Mouse (Mus musculus): Measurements from ENCODE around the gene Pdk1. TPM values are rescaled to one million over a fixed set of nuclear protein-coding genes. Genes with fewer than 3 reads are reported as not detected.

Gene Pdk1
- total and polyA plus RNA-seq, 3 experiments: 12.2 to 56.1 TPM; not detected in 1

DNA sequence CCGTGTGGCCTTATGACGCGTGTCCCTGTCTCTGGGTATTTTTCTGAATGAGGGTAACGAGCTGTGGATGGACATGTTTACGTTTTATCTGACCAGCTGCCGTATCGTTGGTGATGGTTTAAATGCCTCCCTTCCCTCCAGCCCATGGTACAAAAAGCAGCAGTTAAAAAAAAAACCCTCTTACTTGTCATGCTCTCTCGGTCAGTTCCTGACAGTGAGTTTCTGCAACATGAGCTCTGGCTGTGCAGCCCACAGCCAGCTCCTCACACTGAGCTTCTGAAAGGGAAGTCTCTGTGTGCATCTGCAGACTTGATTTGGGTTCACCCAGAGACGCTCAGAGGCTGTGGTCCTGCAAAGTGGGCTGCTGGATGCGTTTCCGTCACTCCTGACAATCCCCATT is 44.1 kb upstream of the Pdk1 start:
- H3K4me3 ChIP-seq (ENCODE audit: control insufficient read depth in 1 of 2, insufficient read depth in 1 of 2, low read depth in 2 of 2, low read length in 2 of 2): no peak overlapping the region
- DNase-seq (ENCODE audit: low read depth, low spot score): no peak
- H3K4me1 ChIP-seq (ENCODE audit: control insufficient read depth in 1 of 2, insufficient read depth in 2 of 2, low read length in 2 of 2): no peaks in the 10 kb centered on the region
- TF ChIP-seq RCOR1 (IDR thresholded peaks at IDR 0.05; ENCODE audit: low read depth, low read length) (no peak), MAZ (IDR thresholded peaks at IDR 0.05; ENCODE audit: low read depth, low read length) (no peak), TCF12 (IDR thresholded peaks at IDR 0.05; ENCODE audit: low read depth, low read length) (no peak), RAD21 (IDR thresholded peaks at IDR 0.05; ENCODE audit: low read depth, low read length) (no peak)
- no peak overlapping the region for H3K27ac ChIP-seq (ENCODE audit: control insufficient read depth, low read depth, low read length)
- no peaks in the 10 kb centered on the region for H3K9me3 ChIP-seq (replicated peaks; ENCODE audit: insufficient read depth, low read length)
- no peaks in the 10 kb centered on the region for H3K79me2 ChIP-seq (ENCODE audit: control insufficient read depth, insufficient read depth, low read length, poor library complexity)
- H3K36me3 ChIP-seq (ENCODE audit: control insufficient read depth in 1 of 2, insufficient read depth in 2 of 2, low read length in 2 of 2): no peaks in the 10 kb centered on the region
- no peak overlapping the region for H3K9ac ChIP-seq (ENCODE audit: control insufficient read depth, low read depth, low read length, poor library complexity, severe bottlenecking)
- H3K27me3 ChIP-seq (ENCODE audit: control insufficient read depth in 1 of 2, insufficient read depth in 2 of 2, low read length in 2 of 2): peaks cover 0 to 1% of the 10 kb centered on the region in 2 experiments; a peak in 2 of 4 replicates

- TF ChIP-seq NRF1 (IDR thresholded peaks at IDR 0.05; ENCODE audit: insufficient read depth, low read depth, low read length, poor library complexity, severe bottlenecking): no peak
- no peak for TF ChIP-seq RCOR1 (IDR thresholded peaks at IDR 0.05; ENCODE audit: low read depth, low read length)
- no peak for TF ChIP-seq CTCF (IDR thresholded peaks at IDR 0.05 in 2 of 3, conservative IDR thresholded peaks at IDR 0.05 in 1 of 3; ENCODE audit: control insufficient read depth in 1 of 3, insufficient read depth in 1 of 3, low read depth in 2 of 3, low read length in 3 of 3, poor library complexity in 1 of 3, severe bottlenecking in 1 of 3)
- no peak for TF ChIP-seq MAZ (IDR thresholded peaks at IDR 0.05; ENCODE audit: low read depth, low read length)
- no peak for TF ChIP-seq USF2 (IDR thresholded peaks at IDR 0.05; ENCODE audit: borderline replicate concordance in 1 of 2, insufficient read depth in 1 of 2, low read depth in 1 of 2, low read length in 2 of 2)
- TF ChIP-seq ELF1 (IDR thresholded peaks at IDR 0.05; ENCODE audit: low read depth, low read length): no peak
- Histone ChIP-seq H3K36me3 (ENCODE audit: control insufficient read depth in 1 of 2, insufficient read depth in 2 of 2, low read length in 2 of 2) (no peaks in the 10 kb centered on the region), H3K27me3 (ENCODE audit: control insufficient read depth in 1 of 2, insufficient read depth in 2 of 2, low read length in 2 of 2) (peaks cover 0 to 1% of the 10 kb centered on the region in 2 experiments; a peak in 1 of 4 replicates), H3K9ac (ENCODE audit: control insufficient read depth, low read depth, low read length, poor library complexity, severe bottlenecking) (no peak overlapping the region), H3K4me1 (ENCODE audit: control insufficient read depth in 1 of 2, insufficient read depth in 2 of 2, low read length in 2 of 2) (no peaks in the 10 kb centered on the region), H3K79me2 (ENCODE audit: control insufficient read depth, insufficient read depth, low read length, poor library complexity) (no peaks in the 10 kb centered on the region), H3K4me3 (ENCODE audit: control insufficient read depth in 1 of 2, insufficient read depth in 1 of 2, low read depth in 2 of 2, low read length in 2 of 2) (no peak overlapping the region), H3K27ac (ENCODE audit: control insufficient read depth, low read depth, low read length) (no peak overlapping the region), H3K9me3 (replicated peaks; ENCODE audit: insufficient read depth, low read length) (no peaks in the 10 kb centered on the region)
- DNase-seq (ENCODE audit: low read depth, low spot score): no peak
Observed at GRCm38 (mm10) chr2:71833626-71834025, 39.4 kb upstream of the Pdk1 start.

- Histone ChIP-seq H3K79me2 (ENCODE audit: control insufficient read depth, insufficient read depth, low read length, poor library complexity) (no peaks in the 10 kb centered on the region), H3K9ac (ENCODE audit: control insufficient read depth, low read depth, low read length, poor library complexity, severe bottlenecking) (no peak overlapping the region), H3K27ac (ENCODE audit: control insufficient read depth, low read depth, low read length) (no peak overlapping the region), H3K9me3 (replicated peaks; ENCODE audit: insufficient read depth, low read length) (no peaks in the 10 kb centered on the region), H3K4me1 (ENCODE audit: control insufficient read depth in 1 of 2, insufficient read depth in 2 of 2, low read length in 2 of 2) (no peaks in the 10 kb centered on the region), H3K27me3 (ENCODE audit: control insufficient read depth in 1 of 2, insufficient read depth in 2 of 2, low read length in 2 of 2) (peaks cover 0 to 1% of the 10 kb centered on the region in 2 experiments; a peak in 1 of 4 replicates), H3K4me3 (ENCODE audit: control insufficient read depth in 1 of 2, insufficient read depth in 1 of 2, low read depth in 2 of 2, low read length in 2 of 2) (no peak overlapping the region), H3K36me3 (ENCODE audit: control insufficient read depth in 1 of 2, insufficient read depth in 2 of 2, low read length in 2 of 2) (no peaks in the 10 kb centered on the region)
- TF ChIP-seq NELFE (IDR thresholded peaks at IDR 0.05; ENCODE audit: low read depth, low read length) (no peak), MAFK (IDR thresholded peaks at IDR 0.05; ENCODE audit: borderline replicate concordance, low read depth, low read length) (no peak), GABPA (IDR thresholded peaks at IDR 0.05; ENCODE audit: low read depth, low read length) (no peak), ZMIZ1 (IDR thresholded peaks at IDR 0.05; ENCODE audit: low read depth, low read length) (no peak), ETS1 (IDR thresholded peaks at IDR 0.05; ENCODE audit: low read depth, low read length) (no peak), JUND (IDR thresholded peaks at IDR 0.05; ENCODE audit: low read depth, low read length) (no peak), MEF2A (IDR thresholded peaks at IDR 0.05; ENCODE audit: extremely low read depth, insufficient replicate concordance, low read depth, low read length, poor library complexity, severe bottlenecking) (no peak), EP300 (IDR thresholded peaks at IDR 0.05; ENCODE audit: low read depth in 1 of 2, low read length in 2 of 2) (no peak), TCF12 (IDR thresholded peaks at IDR 0.05; ENCODE audit: low read depth, low read length) (no peak), TAL1 (IDR thresholded peaks at IDR 0.05; ENCODE audit: low read length) (no peak), POLR2AphosphoS2 (IDR thresholded peaks at IDR 0.05; ENCODE audit: low read length) (no peak), SIN3A (IDR thresholded peaks at IDR 0.05; ENCODE audit: low read length) (no peak), ZNF384 (IDR thresholded peaks at IDR 0.05; ENCODE audit: low read depth, low read length) (no peak), MAX (IDR thresholded peaks at IDR 0.05; ENCODE audit: low read length) (no peak), RCOR1 (IDR thresholded peaks at IDR 0.05; ENCODE audit: low read depth, low read length) (no peak), HCFC1 (IDR thresholded peaks at IDR 0.05; ENCODE audit: low read depth, low read length) (no peak), MAZ (IDR thresholded peaks at IDR 0.05; ENCODE audit: low read depth, low read length) (no peak), CHD2 (IDR thresholded peaks at IDR 0.05; ENCODE audit: low read length) (no peak), USF1 (IDR thresholded peaks at IDR 0.05; ENCODE audit: low read depth, low read length) (no peak), USF2 (IDR thresholded peaks at IDR 0.05; ENCODE audit: borderline replicate concordance in 1 of 2, insufficient read depth in 1 of 2, low read depth in 1 of 2, low read length in 2 of 2) (no peak)
- no peak for DNase-seq (ENCODE audit: low read depth, low spot score)
Observed at GRCm38 (mm10) chr2:71834371-71834770, 38.7 kb upstream of the Pdk1 start.

Data from MEL (cell line).